Mouse (Mus musculus) liver, embryonic 14.5 days (tissue): ENCODE results near the gene Chpf. TPM values are rescaled to one million over a fixed set of nuclear protein-coding genes. Genes with fewer than 3 reads are reported as not detected.
A peak's percentile ranks its signal among the peaks of the same experiment; 100 is the strongest.

Experiments
- ATAC-seq: fragments of 200-750 bp; cut with Nextera tagmentation; 2 replicates; pipeline ENCODE4 v1.8.0; 2017; ENCODE audit warnings: moderate number of reproducible peaks, mild to moderate bottlenecking, moderate library complexity; ENCODE audit not compliant: insufficient read depth
- DNase-seq, 3 experiments: peaks; one replicate each; pipeline ENCODE4 v3.0.0-alpha.2; 2012 to 2013; ENCODE audit warnings: low read depth in 3 of 3, low spot score in 3 of 3
- H3K27ac ChIP-seq: fragments of 300-500 bp; sonication (generic); 2 replicates; pipeline ENCODE4 v1.5.1; 2014; ENCODE audit warnings: moderate library complexity, mild to moderate bottlenecking, control low read depth, inconsistent platforms
- H3K27me3 ChIP-seq: fragments of 300-500 bp; sonication (generic); 2 replicates; pipeline ENCODE4 v1.6.1; 2014; ENCODE audit warnings: mild to moderate bottlenecking, low read length, moderate library complexity; ENCODE audit not compliant: control insufficient read depth, insufficient read depth
- H3K36me3 ChIP-seq: fragments of 300-500 bp; sonication (generic); replicated peaks from 2 replicates; pipeline ENCODE4 v1.6.1; 2014; ENCODE audit warnings: low read depth; ENCODE audit not compliant: control insufficient read depth, insufficient read depth
- H3K4me1 ChIP-seq, 2 experiments: fragments of 200-500 bp in 1 of 2; fragments of 300-500 bp in 1 of 2; sonication (generic) in 1 of 2; replicated peaks; 2 replicates each; pipeline ENCODE4 v1.6.1; 2012 to 2014; ENCODE audit warnings: antibody characterized with exemption in 1 of 2, inconsistent platforms in 1 of 2, low read length in 1 of 2; ENCODE audit not compliant: control insufficient read depth in 2 of 2, insufficient read depth in 2 of 2
- H3K4me2 ChIP-seq: fragments of 300-500 bp; sonication (generic); 2 replicates; pipeline ENCODE4 v1.6.1; 2014; ENCODE audit warnings: low read depth, mild to moderate bottlenecking, control low read depth, moderate library complexity
- H3K4me3 ChIP-seq, 2 experiments: fragments of 200-500 bp in 1 of 2; fragments of 300-500 bp in 1 of 2; sonication (generic) in 1 of 2; 2 replicates each; pipeline ENCODE4 v1.5.1; 2012 to 2014; ENCODE audit warnings: low read depth in 2 of 2, low read length in 2 of 2, mild to moderate bottlenecking in 2 of 2, control low read depth in 1 of 2, inconsistent platforms in 1 of 2, moderate library complexity in 1 of 2; ENCODE audit not compliant: insufficient read depth in 1 of 2
- H3K9ac ChIP-seq: fragments of 300-500 bp; sonication (generic); replicated peaks from 2 replicates; pipeline ENCODE4 v1.6.1; 2014; ENCODE audit warnings: mild to moderate bottlenecking, control low read depth, moderate library complexity
- H3K9me3 ChIP-seq: fragments of 300-500 bp; sonication (generic); 2 replicates; pipeline ENCODE4 v1.6.1; 2016; ENCODE audit warnings: low read length, mixed read lengths; ENCODE audit not compliant: control insufficient read depth
- CTCF ChIP-seq: IDR thresholded peaks from 2 replicates; pipeline ENCODE4 v1.5.1; 2016; ENCODE audit warnings: antibody characterized with exemption, low read depth, control low read depth
- EP300 ChIP-seq: IDR thresholded peaks from 2 replicates; pipeline ENCODE4 v1.6.1; 2016; ENCODE audit warnings: antibody characterized with exemption, low read depth
- WGBS: fragments of 180-500 bp; shearing (Covaris S2); extraction: QIAGEN DNeasy Blood & Tissue Kit; methylation state at CpG from one replicate; pipeline ENCODE4 v1.1.7; 2014; ENCODE audit not compliant: insufficient replicate concordance; 5-methylcytosine and 5-hydroxymethylcytosine counted together
- polyA plus RNA-seq, 2 experiments: library from polyadenylated mRNA; depleted of rRNA in 1 of 2; stranded (reverse) in 1 of 2; unstranded in 1 of 2; fragments of >200 nt; fragmentation: Nextera tagmentation in 1 of 2; extraction: Ambion mirVana in 1 of 2; gene quantifications; 2 replicates each; pipeline versions ENCODE4 v1.2.1 to v1.2.3; 2012 to 2014

Chpf gene
- polyA plus RNA-seq, 2 experiments, result 2.8 to 5.0 TPM

GRCm38 (mm10) chr1:75487405-75488161, 8.5 kb upstream of the Chpf start:
- ATAC-seq (peak; percentile 61), DNase-seq (no peak)
- no peaks in the 10 kb centered on the region for H3K9me3 ChIP-seq
- no peaks in the 10 kb centered on the region for H3K36me3 ChIP-seq
- H3K27me3 ChIP-seq, result peaks cover 50% of the 10 kb centered on the region
- WGBS, result 1% methylated on average over 62 of the region's 62 CpGs
- H3K4me3 ChIP-seq, result peak overlapping the region; percentile 29 to 45
- no peak overlapping the region for H3K27ac ChIP-seq
- peak overlapping the region; percentile 52 for H3K4me2 ChIP-seq
- H3K9ac ChIP-seq, result no peak overlapping the region
- TF ChIP-seq CTCF (0 out of 2 replicates have a peak, but pooled peaks have one; percentile 9), EP300 (no peak)
- no peaks in the 10 kb centered on the region for H3K4me1 ChIP-seq

GRCm38 (mm10) chr1:75487040-75487404, 7.9 kb upstream of the Chpf start:
- ATAC-seq (no peak), DNase-seq (no peak)
- no peak overlapping the region for H3K27ac ChIP-seq
- H3K27me3 ChIP-seq, result peaks cover 56% of the 10 kb centered on the region
- H3K9me3 ChIP-seq, result no peaks in the 10 kb centered on the region
- no peaks in the 10 kb centered on the region for H3K4me1 ChIP-seq
- no peaks in the 10 kb centered on the region for H3K36me3 ChIP-seq
- H3K4me2 ChIP-seq, result peak overlapping the region; percentile 52
- H3K4me3 ChIP-seq, result peak overlapping the region; percentile 29 to 45
- TF ChIP-seq CTCF, result no peak
- no peak for TF ChIP-seq EP300
- 3% methylated on average over 13 of the region's 13 CpGs for WGBS
- no peak overlapping the region for H3K9ac ChIP-seq

GRCm38 (mm10) chr1:75486561-75486960, 7.5 kb upstream of the Chpf start:
- Histone ChIP-seq H3K4me2 (no peak overlapping the region), H3K9me3 (no peaks in the 10 kb centered on the region), H3K27me3 (peaks cover 58% of the 10 kb centered on the region), H3K9ac (no peak overlapping the region), H3K4me1 (no peaks in the 10 kb centered on the region), H3K27ac (no peak overlapping the region), H3K4me3 (no peak overlapping the region), H3K36me3 (no peaks in the 10 kb centered on the region)
- ATAC-seq (no peak), DNase-seq (no peak)
- WGBS, result 6% methylated on average over 24 of the region's 24 CpGs
- TF ChIP-seq CTCF (no peak), EP300 (no peak)

GRCm38 (mm10) chr1:75480735-75481134, 1.6 kb upstream of the Chpf start:
- no peak overlapping the region for H3K27ac ChIP-seq
- no peak overlapping the region for H3K4me3 ChIP-seq
- no peaks in the 10 kb centered on the region for H3K36me3 ChIP-seq
- no peak for ATAC-seq
- H3K27me3 ChIP-seq, result peaks cover 61% of the 10 kb centered on the region
- DNase-seq, result no peak
- H3K4me1 ChIP-seq, result peaks cover 7 to 9% of the 10 kb centered on the region in 2 experiments
- H3K9me3 ChIP-seq, result no peaks in the 10 kb centered on the region
- TF ChIP-seq CTCF (no peak), EP300 (no peak)
- WGBS, result 67% methylated on average over 7 of the region's 7 CpGs
- no peak overlapping the region for H3K4me2 ChIP-seq
- H3K9ac ChIP-seq, result no peak overlapping the region

GRCm38 (mm10) chr1:75480036-75480435, 929 bp upstream of the Chpf start:
- H3K4me3 ChIP-seq, result no peak overlapping the region
- DNase-seq, result no peak
- H3K9me3 ChIP-seq, result no peaks in the 10 kb centered on the region
- WGBS, result 19% methylated on average over 13 of the region's 13 CpGs
- no peak for ATAC-seq
- peaks cover 54% of the 10 kb centered on the region for H3K27me3 ChIP-seq
- H3K4me1 ChIP-seq, result peaks cover 7 to 9% of the 10 kb centered on the region in 2 experiments
- no peak overlapping the region for H3K9ac ChIP-seq
- no peaks in the 10 kb centered on the region for H3K36me3 ChIP-seq
- no peak overlapping the region for H3K27ac ChIP-seq
- H3K4me2 ChIP-seq, result no peak overlapping the region
- TF ChIP-seq EP300 (no peak), CTCF (no peak)
